Mouse (Mus musculus) C2C12 (cell line): ENCODE data around the gene Otop1. TPM values are rescaled to one million over a fixed set of nuclear protein-coding genes. Genes with fewer than 3 reads are reported as not detected.

Experiments
- H3K27me3 ChIP-seq: one replicate; pipeline ENCODE4 v1.6.1; 2011; ENCODE audit not compliant: control insufficient read depth, insufficient read depth, insufficient read length
- H3K36me3 ChIP-seq: one replicate; pipeline ENCODE4 v1.6.1; 2011; ENCODE audit not compliant: control insufficient read depth, insufficient read depth
- H3K4me3 ChIP-seq: one replicate; pipeline ENCODE4 v1.5.1; 2011; ENCODE audit warnings: mild to moderate bottlenecking, control low read depth; ENCODE audit not compliant: poor library complexity, insufficient read depth, severe bottlenecking
- H3K79me2 ChIP-seq: one replicate; pipeline ENCODE4 v1.6.1; 2011; ENCODE audit not compliant: control insufficient read depth, insufficient read depth
- H3K79me3 ChIP-seq: one replicate; pipeline ENCODE4 v1.6.1; 2011; ENCODE audit warnings: low read depth, control low read depth
- H3ac ChIP-seq: one replicate; pipeline ENCODE3; 2011; ENCODE audit warnings: low read depth; ENCODE audit not compliant: control insufficient read depth, insufficient read length
- CEBPB ChIP-seq: IDR thresholded peaks from one replicate; pipeline ENCODE4 v1.6.1; 2011; ENCODE audit warnings: low read depth, mild to moderate bottlenecking, control low read depth, moderate library complexity
- CTCF ChIP-seq: IDR thresholded peaks from one replicate; pipeline ENCODE4 v1.5.1; 2011; ENCODE audit not compliant: control insufficient read depth, insufficient read depth, insufficient read length
- FOSL1 ChIP-seq: IDR thresholded peaks from one replicate; pipeline ENCODE4 v1.8.0; 2011; ENCODE audit warnings: mild to moderate bottlenecking, low read length; ENCODE audit not compliant: poor library complexity, insufficient read depth, severe bottlenecking
- MAX ChIP-seq: IDR thresholded peaks from one replicate; pipeline ENCODE4 v1.6.1; 2011; ENCODE audit warnings: mild to moderate bottlenecking, control low read depth
- MYOD1 ChIP-seq: IDR thresholded peaks from one replicate; pipeline ENCODE4 v1.6.1; 2011; ENCODE audit warnings: low read depth; ENCODE audit not compliant: control insufficient read depth, insufficient read length
- MYOG ChIP-seq: IDR thresholded peaks from one replicate; pipeline ENCODE4 v1.6.1; 2011; ENCODE audit not compliant: control insufficient read depth, insufficient read length; ENCODE audit errors: extremely low read depth
- USF1 ChIP-seq: IDR thresholded peaks from one replicate; pipeline ENCODE4 v1.6.1; 2011; ENCODE audit warnings: low read depth, mild to moderate bottlenecking, control low read depth, moderate library complexity
- polyA plus RNA-seq: library from polyadenylated mRNA; unstranded; fragments of >200 nt; fragmentation: generic; extraction: Trizol; gene quantifications from one replicate; pipeline ENCODE4 v1.2.1, GENCODE M21; 2012; ENCODE audit warnings: missing spikeins

Gene Otop1
- polyA plus RNA-seq, 1 experiment: 0.05 TPM

DNA sequence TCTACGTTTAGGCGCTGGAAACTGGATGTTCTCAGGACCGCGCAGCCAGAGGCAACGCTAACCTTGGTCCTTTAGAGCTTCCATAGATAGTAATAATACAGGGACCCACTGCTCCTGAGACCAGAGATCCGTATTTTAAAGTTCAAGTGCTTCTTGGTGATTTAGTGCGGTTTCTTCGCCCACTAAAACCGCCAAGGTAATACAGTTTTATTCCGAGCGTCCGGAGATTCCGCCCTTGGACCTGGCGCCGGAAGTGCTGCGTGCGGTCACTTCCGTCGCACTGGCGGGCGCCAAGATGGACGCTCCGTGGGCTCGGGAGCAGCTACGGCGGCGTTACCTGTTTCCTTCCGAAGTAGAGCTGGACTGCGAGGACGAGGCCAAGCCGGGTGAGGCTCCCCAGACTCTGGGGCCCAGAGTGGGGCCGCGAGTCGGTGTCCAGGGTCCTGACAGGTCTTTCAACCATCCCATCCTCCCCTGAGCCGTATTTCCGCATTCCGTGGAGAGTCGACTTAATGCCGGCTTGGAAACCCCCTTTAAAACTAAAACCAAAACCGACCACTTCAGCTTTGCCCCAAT is 15.6 kb upstream of the Otop1 start, which contains the start of gene Tmem128:
Gene Tmem128, plus strand, starts transcription at position 79 of the 576 bp plus-strand sequence.
- Histone ChIP-seq H3K79me3 (peaks cover 4% of the 10 kb centered on the region), H3K79me2 (peaks cover 35% of the 10 kb centered on the region), H3K36me3 (peaks cover 33% of the 10 kb centered on the region), H3K4me3 (peak within 1 kb of the TSS; percentile 66), H3ac (peak within 1 kb of the TSS; percentile 97), H3K27me3 (no peaks in the 10 kb centered on the region)
- TF ChIP-seq MYOD1 (no peak), MYOG (no peak), USF1 (no peak)

DNA sequence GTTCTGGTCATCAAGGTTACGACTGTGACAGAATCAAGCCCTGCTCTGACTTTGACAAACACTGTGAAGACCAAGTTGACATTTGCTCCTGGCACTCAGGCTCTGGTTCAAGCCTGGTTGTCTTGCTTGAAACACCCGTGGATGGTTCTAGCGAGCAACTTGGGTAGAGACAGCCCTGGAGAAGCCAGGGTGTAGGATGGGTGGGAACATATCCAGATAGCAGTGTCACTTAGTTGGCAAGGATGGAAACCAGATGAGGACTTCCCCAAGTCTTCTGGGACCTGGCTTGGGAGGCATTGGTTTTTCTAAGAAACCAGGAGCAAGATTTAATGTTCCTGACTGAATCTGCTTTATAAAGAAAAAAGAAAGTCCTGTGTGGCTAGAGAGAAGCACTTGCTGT is 4.8 kb upstream of the Otop1 start:
- Histone ChIP-seq H3ac (no peak overlapping the region), H3K79me3 (no peaks in the 10 kb centered on the region), H3K79me2 (no peaks in the 10 kb centered on the region), H3K36me3 (peaks cover 28% of the 10 kb centered on the region), H3K4me3 (no peak overlapping the region), H3K27me3 (no peaks in the 10 kb centered on the region)
- TF ChIP-seq CTCF (no peak), MYOD1 (no peak), MAX (no peak), CEBPB (no peak), FOSL1 (no peak), USF1 (no peak), MYOG (no peak)

DNA sequence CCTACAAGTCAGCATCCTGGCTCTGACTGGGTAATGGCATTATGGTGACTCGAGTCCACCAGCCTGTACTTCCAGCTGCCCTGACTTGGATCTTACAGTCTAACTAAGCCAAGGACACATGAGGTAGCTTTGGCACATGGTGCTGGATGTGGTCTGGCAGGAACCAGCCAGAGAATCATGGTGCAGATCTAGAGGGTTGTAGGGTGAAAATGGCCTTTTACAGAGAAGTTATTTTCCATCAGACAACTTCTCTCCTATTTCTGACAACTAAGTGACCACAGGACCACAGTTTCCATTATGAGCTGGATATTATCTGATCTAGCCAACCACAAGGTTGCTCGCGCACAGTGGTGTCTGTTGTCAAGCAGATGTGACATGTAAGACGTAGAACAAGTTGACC is 1.9 kb upstream of the Otop1 start:
- Histone ChIP-seq H3K36me3 (peaks cover 12% of the 10 kb centered on the region), H3K79me2 (no peaks in the 10 kb centered on the region), H3K79me3 (no peaks in the 10 kb centered on the region), H3K4me3 (no peak overlapping the region), H3ac (no peak overlapping the region), H3K27me3 (peaks cover 7% of the 10 kb centered on the region)
- TF ChIP-seq CEBPB: no peak
- TF ChIP-seq MYOD1: no peak
- TF ChIP-seq CTCF: no peak
- no peak for TF ChIP-seq USF1
- no peak for TF ChIP-seq FOSL1
- no peak for TF ChIP-seq MAX
- TF ChIP-seq MYOG: no peak

DNA sequence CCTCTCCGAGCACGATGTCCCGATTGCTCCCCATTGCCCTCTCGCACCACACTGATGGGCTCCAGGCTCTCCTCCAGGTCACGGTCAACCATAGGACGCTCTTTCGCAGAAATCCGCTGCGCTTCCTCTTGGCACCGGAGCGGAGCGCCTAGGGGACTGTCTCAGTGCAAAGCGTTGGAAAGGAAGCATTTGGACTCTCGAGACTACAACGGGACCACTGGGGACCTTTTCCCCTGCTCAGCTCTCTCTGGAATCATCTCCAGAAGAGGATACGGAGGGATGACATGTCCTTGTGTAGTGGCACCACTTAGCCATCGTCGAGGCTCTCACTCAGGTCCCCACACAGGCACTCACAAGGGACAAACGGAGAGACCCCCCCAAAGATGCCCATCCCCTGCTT is 679 bp downstream of the Otop1 start:
- no peak overlapping the region for H3K4me3 ChIP-seq
- peaks cover 7% of the 10 kb centered on the region for H3K27me3 ChIP-seq
- H3K79me3 ChIP-seq: no peaks in the 10 kb centered on the region
- TF ChIP-seq CTCF (no peak), MYOG (no peak), USF1 (no peak), MYOD1 (no peak), MAX (no peak), FOSL1 (no peak), CEBPB (no peak)
- H3ac ChIP-seq: no peak overlapping the region
- peaks cover 5% of the 10 kb centered on the region for H3K36me3 ChIP-seq
- no peaks in the 10 kb centered on the region for H3K79me2 ChIP-seq

DNA sequence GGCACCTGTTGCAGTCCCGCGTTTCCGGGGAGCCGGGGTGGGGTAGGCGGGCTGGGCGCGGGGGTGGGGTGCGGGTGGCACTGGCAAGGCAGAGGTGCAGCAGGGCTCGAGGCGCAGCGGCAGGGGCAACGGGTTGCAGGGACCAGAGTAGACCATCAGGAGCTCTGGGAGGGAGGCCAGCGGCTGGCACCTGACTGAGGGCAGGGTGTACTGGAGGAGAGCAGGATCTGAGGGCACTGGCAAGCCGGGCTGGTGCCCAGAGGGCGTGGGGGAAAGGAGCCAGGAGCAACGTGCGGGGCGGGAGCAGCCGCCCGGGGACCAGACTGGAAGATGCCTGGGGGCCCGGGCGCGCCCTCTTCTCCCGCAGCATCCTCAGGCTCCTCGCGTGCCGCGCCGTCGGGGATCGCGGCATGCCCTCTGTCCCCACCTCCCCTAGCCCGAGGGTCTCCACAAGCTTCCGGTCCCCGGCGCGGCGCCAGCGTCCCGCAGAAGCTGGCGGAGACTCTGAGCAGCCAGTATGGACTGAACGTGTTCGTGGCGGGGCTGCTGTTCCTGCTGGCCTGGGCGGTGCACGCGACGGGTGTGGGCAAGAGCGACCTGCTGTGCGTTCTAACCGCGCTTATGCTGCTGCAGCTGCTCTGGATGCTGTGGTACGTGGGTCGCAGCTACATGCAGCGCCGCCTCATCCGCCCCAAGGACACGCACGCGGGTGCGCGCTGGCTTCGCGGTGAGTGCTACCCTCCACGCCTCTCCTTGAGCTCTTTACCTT is 1.5 kb downstream of the Otop1 start:
- Histone ChIP-seq H3K4me3 (no peak overlapping the region), H3K36me3 (no peaks in the 10 kb centered on the region), H3K79me2 (no peaks in the 10 kb centered on the region), H3K79me3 (no peaks in the 10 kb centered on the region), H3K27me3 (peaks cover 7% of the 10 kb centered on the region), H3ac (no peak overlapping the region)
- TF ChIP-seq MAX (no peak), CTCF (no peak), CEBPB (no peak), MYOG (no peak), MYOD1 (no peak), FOSL1 (no peak), USF1 (no peak)
